Mouse (Mus musculus) liver, postnatal 0 days (tissue): Measurements from ENCODE around the gene Tead3.

Source experiments
- CTCF ChIP-seq: sonication (generic); IDR thresholded peaks from 2 replicates; pipeline ENCODE4 v1.5.1; 2016; ENCODE audit warnings: antibody characterized with exemption, low read depth
- EP300 ChIP-seq: IDR thresholded peaks from 2 replicates; pipeline ENCODE4 v1.6.1; 2016; ENCODE audit warnings: antibody characterized with exemption, low read depth, mild to moderate bottlenecking

- peak; percentile 90 for TF ChIP-seq CTCF
- TF ChIP-seq EP300, result no peak
Measured at GRCm38 (mm10) chr17:28373821-28374220, 23.2 kb upstream of the Tead3 start.
